8 mouse cellular contexts compared by ENCODE assay signal in genomic region chr9:44880309-44881081, GRCm38 (mm10). TPM values are rescaled to one million over a fixed set of nuclear protein-coding genes. Genes with fewer than 3 reads are reported as not detected.
DNase-seq lines count a peak whose midpoint lies in the region; ATAC-seq and TF ChIP-seq lines count a peak whose summit lies in the region.

No protein-coding gene starts in this region.

- peaks cover 12% of the 10 kb centered on the region for H3K36me3 ChIP-seq in C2C12 (ENCODE audit: control insufficient read depth, insufficient read depth)
- 0 out of 2 replicates have a peak, but pooled peaks cover 6% of the 10 kb centered on the region for H3K36me3 ChIP-seq in forebrain, embryonic 13.5 days (ENCODE audit: poor library complexity, severe bottlenecking)
- H3K36me3 ChIP-seq in intestine, embryonic 16.5 days (ENCODE audit: control insufficient read depth, insufficient read depth, low read length), result no peaks in the 10 kb centered on the region
- H3K36me3 ChIP-seq in lung, embryonic 14.5 days (ENCODE audit: insufficient read depth), result no peaks in the 10 kb centered on the region

- peaks cover 54% of the 10 kb centered on the region for H3K79me2 ChIP-seq in C2C12 (ENCODE audit: control insufficient read depth, insufficient read depth)

- H3ac ChIP-seq in C2C12 (ENCODE audit: control insufficient read depth, insufficient read length, low read depth), result peak overlapping the region; percentile 98

- H3K27ac ChIP-seq in forebrain, embryonic 13.5 days, result peak overlapping the region; percentile 100
- peak overlapping the region; percentile 93 for H3K27ac ChIP-seq in intestine, embryonic 16.5 days (ENCODE audit: low read length)
- peak overlapping the region; percentile 98 for H3K27ac ChIP-seq in lung, embryonic 14.5 days (ENCODE audit: low read depth)

- H3K4me2 ChIP-seq in forebrain, embryonic 13.5 days, result peak overlapping the region; percentile 90
- peak overlapping the region; percentile 95 for H3K4me2 ChIP-seq in intestine, embryonic 16.5 days (ENCODE audit: low read depth, low read length)
- H3K4me2 ChIP-seq in lung, embryonic 14.5 days, result peak overlapping the region; percentile 100

- peak; percentile 19; the same call in 1 of the 2 replicates for ATAC-seq in forebrain, embryonic 13.5 days
- peak; percentile 32 for ATAC-seq in intestine, embryonic 16.5 days
- ATAC-seq in lung, embryonic 14.5 days (ENCODE audit: insufficient read depth), result peak; percentile 10; the same call in 1 of the 2 replicates
- ATAC-seq in megakaryocyte progenitor cell, adult 5-6 weeks (replicated peaks; ENCODE audit: poor library complexity), result no peak

- no peak for TF ChIP-seq CTCF in C2C12 (IDR thresholded peaks at IDR 0.05; ENCODE audit: control insufficient read depth, insufficient read depth, insufficient read length)
- no peak for TF ChIP-seq CTCF in brain, embryonic 14.5 days (IDR thresholded peaks at IDR 0.05; ENCODE audit: borderline replicate concordance, extremely low read depth, insufficient read depth, insufficient read length)
- TF ChIP-seq CTCF in lung, embryonic 14.5 days (IDR thresholded peaks at IDR 0.05; ENCODE audit: low read depth), result no peak

- no peaks in the 10 kb centered on the region for H3K27me3 ChIP-seq in C2C12 (ENCODE audit: control insufficient read depth, insufficient read depth, insufficient read length)
- H3K27me3 ChIP-seq in forebrain, embryonic 13.5 days, result no peaks in the 10 kb centered on the region
- H3K27me3 ChIP-seq in intestine, embryonic 16.5 days (replicated peaks; ENCODE audit: control insufficient read depth, insufficient read depth, low read length), result no peaks in the 10 kb centered on the region
- H3K27me3 ChIP-seq in lung, embryonic 14.5 days (ENCODE audit: insufficient read depth, low read length), result no peaks in the 10 kb centered on the region

- H3K79me3 ChIP-seq in C2C12 (ENCODE audit: low read depth), result peaks cover 52% of the 10 kb centered on the region

- no peak for TF ChIP-seq POLR2A in brain, embryonic 14.5 days (IDR thresholded peaks at IDR 0.05; ENCODE audit: borderline replicate concordance, extremely low read depth, insufficient read depth, insufficient read length, poor library complexity, severe bottlenecking)

- peak overlapping the region; percentile 96 for H3K9ac ChIP-seq in forebrain, embryonic 13.5 days
- peak overlapping the region; percentile 94 for H3K9ac ChIP-seq in intestine, embryonic 16.5 days (ENCODE audit: low read depth, low read length)
- H3K9ac ChIP-seq in lung, embryonic 14.5 days, result peak overlapping the region; percentile 93

- H3K4me3 ChIP-seq in C2C12 (ENCODE audit: insufficient read depth, poor library complexity, severe bottlenecking), result peak overlapping the region; percentile 72
- H3K4me3 ChIP-seq in forebrain, embryonic 13.5 days, result peak overlapping the region; percentile 100
- H3K4me3 ChIP-seq in intestine, embryonic 16.5 days (ENCODE audit: low read length), result peak overlapping the region; percentile 99
- peak overlapping the region; percentile 98 for H3K4me3 ChIP-seq in lung, embryonic 14.5 days (ENCODE audit: low read depth, low read length)

- WGBS in forebrain, embryonic 13.5 days, result under 1% methylated on average over 36 of the region's 44 CpGs
- under 1% methylated on average over 39 of the region's 44 CpGs for WGBS in intestine, embryonic 16.5 days
- under 1% methylated on average over 40 of the region's 44 CpGs for WGBS in lung, embryonic 14.5 days

- H3K9me3 ChIP-seq in forebrain, embryonic 13.5 days (replicated peaks), result no peaks in the 10 kb centered on the region
- no peaks in the 10 kb centered on the region for H3K9me3 ChIP-seq in intestine, embryonic 16.5 days (ENCODE audit: control insufficient read depth, low read length)
- H3K9me3 ChIP-seq in lung, embryonic 14.5 days (ENCODE audit: low read depth, low read length), result no peaks in the 10 kb centered on the region

- peak; percentile 21 for DNase-seq in 3134 (ENCODE audit: extremely low read depth, insufficient read length, low spot score)
- peak; percentile 49 for DNase-seq in brain, embryonic 14.5 days (ENCODE audit: low read depth)
- peak; percentile 34 for DNase-seq in lung, embryonic 14.5 days
- DNase-seq in right cerebral cortex, postnatal 14 days, result peak; percentile 51

- H3K4me1 ChIP-seq in forebrain, embryonic 13.5 days, result peaks cover 49% of the 10 kb centered on the region
- H3K4me1 ChIP-seq in intestine, embryonic 16.5 days (ENCODE audit: control insufficient read depth, insufficient read depth, low read length), result peaks cover 44% of the 10 kb centered on the region
- H3K4me1 ChIP-seq in lung, embryonic 14.5 days (ENCODE audit: insufficient read depth), result peaks cover 8% of the 10 kb centered on the region

TF ChIP-seq in C2C12, 6 proteins besides CTCF, POLR2A, EP300 and RAD21:
- no peak for TF ChIP-seq FOSL1 (IDR thresholded peaks at IDR 0.05; ENCODE audit: insufficient read depth, low read length, poor library complexity, severe bottlenecking)
- no peak for TF ChIP-seq MAX (IDR thresholded peaks at IDR 0.05)
- TF ChIP-seq MYOD1 (IDR thresholded peaks at IDR 0.05; ENCODE audit: control insufficient read depth, insufficient read length, low read depth), result no peak
- no peak for TF ChIP-seq USF1 (IDR thresholded peaks at IDR 0.05; ENCODE audit: low read depth)
- no peak for TF ChIP-seq CEBPB (IDR thresholded peaks at IDR 0.05; ENCODE audit: low read depth)
- TF ChIP-seq MYOG (IDR thresholded peaks at IDR 0.05; ENCODE audit: control insufficient read depth, extremely low read depth, insufficient read length), result no peak
TF ChIP-seq in C2C12: peak in this region for 0.

RNA-seq across cellular contexts. Expression of gene Kmt2a, which starts 0.6 kb away (rescaled TPM):
- polyA plus RNA-seq in C2C12 (2012; fragmentation: generic; extraction: Trizol), result 5.6 TPM
- polyA plus RNA-seq in brain, embryonic 14.5 days (2012; rRNA removed), result 25.6 and 41.4 TPM in 2 replicates
- 22.7 and 23.3 TPM in 2 replicates for polyA plus RNA-seq in forebrain, embryonic 13.5 days (2015; fragmentation: Nextera tagmentation; extraction: Ambion mirVana)
- polyA plus RNA-seq in intestine, embryonic 16.5 days (2015; fragmentation: Nextera tagmentation; extraction: Ambion mirVana), result 5.3 and 7.7 TPM in 2 replicates
- 14.4 and 14.7 TPM in 2 replicates for polyA plus RNA-seq in lung, embryonic 14.5 days (2014; fragmentation: Nextera tagmentation; extraction: Ambion mirVana)
- total RNA-seq in megakaryocyte progenitor cell, adult 5-6 weeks (2015), result 49.6 and 61.0 TPM in 2 replicates
- 7.0 and 11.3 TPM in 2 replicates for total RNA-seq in megakaryocyte progenitor cell, adult 5-6 weeks (2017)

RNA-seq across cellular contexts. Expression of gene Atp5l, which starts 40.0 kb away (rescaled TPM):
- 734 TPM for polyA plus RNA-seq in C2C12 (2012; fragmentation: generic; extraction: Trizol)
- 610 and 841 TPM in 2 replicates for polyA plus RNA-seq in brain, embryonic 14.5 days (2012; rRNA removed)
- polyA plus RNA-seq in forebrain, embryonic 13.5 days (2015; fragmentation: Nextera tagmentation; extraction: Ambion mirVana), result 777 and 836 TPM in 2 replicates
- 937 and 949 TPM in 2 replicates for polyA plus RNA-seq in intestine, embryonic 16.5 days (2015; fragmentation: Nextera tagmentation; extraction: Ambion mirVana)
- 618 and 665 TPM in 2 replicates for polyA plus RNA-seq in lung, embryonic 14.5 days (2014; fragmentation: Nextera tagmentation; extraction: Ambion mirVana)
- 457 and 602 TPM in 2 replicates for total RNA-seq in megakaryocyte progenitor cell, adult 5-6 weeks (2015)
- total RNA-seq in megakaryocyte progenitor cell, adult 5-6 weeks (2017), result 109 and 166 TPM in 2 replicates
